Mouse (Mus musculus) induced T-regulatory cell, adult 2 months (primary cell): ENCODE measurements around the gene Nup210.
"Not testable (repeated sequence)": the region's sequence is repeated elsewhere in the genome, so short reads cannot be mapped to it uniquely, and the experiment has no call there.

Experiments used
- DNase-seq: peaks from one replicate; pipeline ENCODE4 v3.0.0-alpha.2; 2012; ENCODE audit warnings: low read depth

Nup210 gene

GRCm38 (mm10) chr6:91139846-91140245 lies 23.2 kb upstream of the Nup210 start:
- peak; percentile 89 for DNase-seq

DNA sequence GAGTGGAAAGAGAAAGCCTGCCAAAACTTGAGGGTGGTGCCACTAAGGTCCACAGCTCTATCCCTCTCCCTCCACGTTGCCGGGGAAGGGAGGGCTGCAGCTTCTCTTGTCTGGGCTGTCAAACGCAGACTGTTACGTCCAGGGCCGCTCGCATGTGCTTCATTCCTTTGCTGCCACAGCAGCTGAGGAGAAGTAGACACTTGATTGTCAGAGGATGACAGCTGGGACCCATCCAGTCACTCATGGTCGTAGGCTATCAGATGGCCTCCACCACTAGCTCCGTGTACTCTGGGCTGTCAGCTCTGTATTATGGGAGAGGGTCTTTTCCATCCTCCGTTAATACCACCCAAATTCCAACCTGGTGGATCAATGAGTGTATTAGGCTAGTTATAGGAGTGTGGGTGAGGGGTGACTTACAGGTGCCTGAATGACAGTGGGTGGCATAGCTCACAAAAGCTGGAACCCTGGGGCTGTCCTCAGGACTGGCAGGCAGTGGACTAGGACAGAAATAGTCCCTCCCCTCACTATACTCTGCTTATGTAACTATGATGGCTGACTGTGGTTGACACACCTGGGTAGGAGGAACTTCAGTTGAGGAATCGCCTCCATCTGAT lies 20.8 kb upstream of the Nup210 start:
- DNase-seq = no peak

GRCm38 (mm10) chr6:91130856-91131255 lies 14.2 kb upstream of the Nup210 start:
- DNase-seq = no peak

DNA sequence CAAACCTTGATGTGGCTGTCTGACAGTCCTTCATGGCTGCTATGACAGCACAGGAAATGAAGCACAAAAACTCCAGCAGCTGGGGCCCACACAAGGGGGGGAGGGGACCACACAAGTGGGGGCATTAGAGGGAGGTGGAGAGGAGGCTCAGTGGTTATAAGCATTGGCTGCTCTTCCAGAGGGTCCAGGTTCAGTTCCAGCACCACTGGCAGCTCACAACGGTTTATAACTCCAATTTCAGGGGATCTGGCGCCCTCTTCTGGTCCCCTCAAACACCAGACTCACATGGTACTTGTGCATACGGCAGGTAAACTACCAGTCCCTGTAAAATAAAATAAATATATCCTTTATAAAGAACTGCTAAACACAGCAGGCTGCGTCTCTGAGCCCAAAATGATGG lies 12.4 kb upstream of the Nup210 start:
- DNase-seq = peak; percentile 66

GRCm38 (mm10) chr6:91125228-91125585 lies 8.6 kb upstream of the Nup210 start:
- no peak for DNase-seq

- DNase-seq = peak; percentile 75
Measured at GRCm38 (mm10) chr6:91124286-91125227, 7.9 kb upstream of the Nup210 start.

DNA sequence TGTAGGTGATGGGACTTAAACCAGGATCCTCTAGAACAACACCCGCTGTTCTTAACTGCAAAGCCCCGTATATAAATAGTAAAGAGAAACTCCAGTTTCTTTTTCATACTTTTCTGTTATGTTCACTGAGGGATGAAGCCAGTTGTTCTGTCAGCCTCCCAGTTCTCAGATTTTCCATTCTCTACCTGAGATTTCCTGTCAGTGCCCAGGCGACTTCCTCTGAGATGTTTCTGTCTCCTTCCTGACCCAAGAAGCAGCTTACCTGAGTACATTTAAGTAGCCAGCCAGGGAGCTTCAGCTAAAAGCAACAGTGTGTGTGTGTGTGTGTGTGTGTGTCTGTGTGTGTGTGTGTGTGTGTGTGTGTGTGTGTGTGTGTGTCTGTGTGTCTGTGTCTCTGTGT lies 6.8 kb upstream of the Nup210 start:
- DNase-seq = peak; percentile 69

GRCm38 (mm10) chr6:91121089-91121488 lies 4.5 kb upstream of the Nup210 start:
- DNase-seq = not testable (repeated sequence)

GRCm38 (mm10) chr6:91120206-91120605 lies 3.6 kb upstream of the Nup210 start:
- DNase-seq = no peak

- no peak for DNase-seq
Measured at GRCm38 (mm10) chr6:91118526-91118925, 1.9 kb upstream of the Nup210 start.

DNA sequence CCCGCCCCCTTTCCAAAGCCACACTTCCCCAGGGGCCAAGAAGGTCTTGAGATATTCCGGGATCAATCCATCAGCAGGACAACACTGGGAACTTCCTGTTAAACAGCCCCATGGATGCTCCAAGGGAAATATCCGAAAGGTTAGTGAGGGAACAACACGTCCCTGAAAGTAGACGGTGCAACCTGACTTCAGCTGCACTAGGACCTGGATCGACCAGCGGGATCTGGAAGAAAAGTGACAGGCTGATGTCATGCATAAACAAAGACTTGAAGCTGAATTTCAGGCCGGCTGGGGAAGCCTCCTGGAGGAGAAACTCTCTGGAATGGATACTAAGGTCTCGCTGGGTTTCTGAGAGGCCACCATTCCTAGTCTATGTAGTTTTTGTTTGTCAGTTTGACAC lies 520 bp upstream of the Nup210 start:
- no peak for DNase-seq

DNA sequence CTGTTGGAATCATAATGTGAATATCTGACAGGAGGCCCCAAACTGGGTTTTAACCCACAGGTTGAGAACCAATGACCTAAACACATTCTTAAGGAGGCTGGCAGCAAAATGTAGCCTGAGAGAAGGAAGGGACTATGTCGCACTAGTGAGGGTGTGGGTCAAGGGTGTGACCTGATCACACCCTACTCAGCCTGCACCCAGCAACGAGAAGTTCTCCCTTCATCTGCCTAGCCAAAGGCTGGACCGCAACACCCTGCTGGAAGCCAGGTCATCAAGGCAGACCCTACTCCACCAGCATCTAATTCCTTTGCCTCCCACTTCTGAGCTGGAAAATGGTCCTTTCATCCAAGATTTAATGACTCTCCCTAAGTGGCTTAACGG lies 776 bp downstream of the Nup210 start:
- DNase-seq = no peak

GRCm38 (mm10) chr6:91115158-91115557 lies 1.5 kb downstream of the Nup210 start:
- no peak for DNase-seq

GRCm38 (mm10) chr6:91114716-91115115 lies 1.9 kb downstream of the Nup210 start:
- peak; percentile 85 for DNase-seq

DNA sequence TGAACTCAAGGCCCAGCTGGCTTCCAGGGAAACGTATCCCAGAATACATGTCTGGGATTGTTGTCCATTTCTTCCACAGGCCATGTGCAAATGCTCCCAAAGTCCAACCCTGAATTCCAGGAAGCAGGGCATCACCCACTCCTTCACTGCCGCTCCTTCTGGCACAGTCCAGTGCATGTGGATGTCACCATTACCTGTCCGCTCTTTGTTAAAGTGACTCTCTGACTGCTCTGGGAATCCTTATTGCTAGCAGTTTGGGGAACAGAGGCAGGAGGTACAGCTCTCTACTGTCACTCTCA lies 4.7 kb downstream of the Nup210 start:
- DNase-seq = no peak

GRCm38 (mm10) chr6:91111141-91111953 lies 5.3 kb downstream of the Nup210 start:
- DNase-seq = peak; percentile 76

DNA sequence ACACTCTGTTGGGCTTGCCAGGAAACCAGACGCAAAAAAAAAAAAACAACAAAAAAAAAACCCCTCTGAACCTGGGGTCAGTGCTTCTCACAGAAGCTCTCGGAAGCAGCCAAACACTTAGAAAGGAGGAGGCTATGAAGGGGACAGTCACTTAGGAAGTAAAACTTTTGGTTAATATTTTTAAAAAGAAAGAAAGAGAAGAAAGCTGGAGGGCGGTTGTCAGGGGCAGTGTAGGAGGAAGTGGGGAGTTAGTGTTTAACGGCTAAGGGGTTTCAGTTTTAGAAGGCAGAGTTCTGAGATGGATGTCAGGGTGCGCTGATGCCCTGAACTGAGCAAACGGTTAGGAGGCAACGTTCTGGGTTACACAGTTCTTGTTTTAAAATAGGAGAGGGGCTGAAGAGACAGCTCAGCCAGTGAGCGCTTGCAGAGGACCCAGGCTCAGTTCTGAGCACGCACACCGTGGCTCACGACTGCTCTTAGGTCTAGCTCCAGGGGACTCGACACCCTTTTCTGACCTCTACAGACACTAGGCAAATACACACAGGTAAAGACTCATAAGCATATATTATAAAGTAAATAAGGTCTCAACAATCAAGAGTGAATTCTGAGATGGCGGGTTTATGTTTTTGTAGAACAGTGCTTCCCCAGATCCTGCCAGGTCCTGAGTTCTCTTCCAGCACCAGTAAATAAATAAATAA lies 6.2 kb downstream of the Nup210 start:
- DNase-seq = peak; percentile 80

- peak; percentile 49 for DNase-seq
Measured at GRCm38 (mm10) chr6:91109489-91109888, 7.1 kb downstream of the Nup210 start.

GRCm38 (mm10) chr6:91108917-91109450 lies 7.6 kb downstream of the Nup210 start:
- peak; percentile 70 for DNase-seq

DNA sequence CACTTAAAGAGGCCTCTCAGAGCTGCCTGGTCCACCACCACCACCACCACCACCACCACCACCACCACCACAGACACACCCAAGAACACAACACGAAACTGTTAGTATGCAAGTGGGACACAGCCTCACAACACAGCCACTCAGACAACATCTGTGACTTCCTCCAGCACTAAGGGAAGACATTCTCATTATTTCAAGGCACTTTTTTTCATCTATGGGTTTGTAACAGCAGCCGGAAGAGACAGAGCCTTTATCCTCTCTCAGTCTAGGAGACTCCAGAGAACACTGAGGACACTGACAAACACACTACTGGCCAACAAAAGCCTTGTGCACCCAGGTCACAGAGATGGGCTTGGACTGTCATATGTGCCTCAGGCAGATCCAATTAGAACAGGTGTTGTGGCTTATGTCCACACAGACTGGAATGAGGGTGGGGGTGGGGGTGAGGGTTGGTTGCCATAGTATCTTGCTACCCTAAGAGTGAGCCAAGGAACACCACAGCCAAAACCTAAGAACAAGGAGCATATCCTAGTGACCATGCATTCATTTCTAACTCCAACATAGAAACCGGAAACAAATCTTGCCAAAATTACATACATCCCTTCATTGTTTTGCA lies 8.2 kb downstream of the Nup210 start:
- peak; percentile 58 for DNase-seq

GRCm38 (mm10) chr6:91105400-91106129 lies 11.1 kb downstream of the Nup210 start:
- peak; percentile 71 for DNase-seq
